Mouse (Mus musculus) left cerebral cortex, postnatal 4 days (tissue): ENCODE results near the gene Zfp574. TPM values are rescaled to one million over a fixed set of nuclear protein-coding genes. Genes with fewer than 3 reads are reported as not detected.

Experiments
- DNase-seq: peaks from one replicate; pipeline ENCODE4 v3.0.0-alpha.2; 2022
- intact Hi-C: fragments of 180-260 bp; cut with DNase I; formaldehyde crosslinking; loops from one replicate; pipeline ENCODE4 v1.15.1; 2025
- total RNA-seq, 2 experiments: library from RNA; stranded (reverse); gene quantifications; 2 replicates each; pipeline ENCODE4 v1.2.3; 2021

Zfp574 gene
- total RNA-seq, 2 experiments from 2014 or later: 25.2 to 26.9 TPM

- intact Hi-C loops: no loop called here
- peak; percentile 45 for DNase-seq
Measured at GRCm38 (mm10) chr7:25068724-25069123, 3.6 kb upstream of the Zfp574 start.

DNA sequence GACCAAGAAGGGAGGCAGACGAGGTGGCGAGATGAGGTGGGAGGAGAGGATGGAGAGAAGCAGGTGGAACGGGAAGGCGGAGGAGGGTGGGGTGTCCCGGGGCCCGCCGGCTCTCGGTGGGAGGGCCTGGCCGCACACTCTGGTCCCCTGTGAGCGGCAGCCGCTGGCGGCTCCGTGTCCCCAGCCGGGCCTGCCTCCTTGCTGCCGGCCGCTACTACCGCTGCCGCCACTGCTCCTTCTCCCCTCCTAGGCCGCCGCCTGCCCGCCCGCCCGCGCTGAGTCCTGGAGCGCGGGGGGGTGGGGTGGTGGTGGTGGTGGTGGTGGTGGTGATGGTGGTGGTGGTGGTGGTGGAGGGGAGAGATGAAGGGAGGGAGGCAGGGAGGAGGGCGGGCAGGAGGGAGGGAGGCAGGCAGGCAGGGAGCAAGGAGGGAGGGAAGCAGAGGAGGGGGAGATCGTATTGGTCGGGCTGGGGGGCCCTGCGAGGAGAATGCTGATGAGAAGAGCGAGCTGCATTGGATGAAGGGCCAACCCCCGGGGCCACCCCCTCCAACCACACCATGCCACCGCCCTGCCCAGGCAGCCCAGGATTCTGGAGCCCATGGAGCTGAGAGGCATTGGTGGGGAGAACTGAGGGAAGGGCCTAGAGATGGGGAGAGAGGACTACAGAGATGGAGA is 486 bp downstream of the Zfp574 start:
- DNase-seq: peak; percentile 72
- intact Hi-C loops: no loop called here

- no peak for DNase-seq
- intact Hi-C loops: no loop called here
Measured at GRCm38 (mm10) chr7:25073924-25074323, 1.6 kb downstream of the Zfp574 start.

DNA sequence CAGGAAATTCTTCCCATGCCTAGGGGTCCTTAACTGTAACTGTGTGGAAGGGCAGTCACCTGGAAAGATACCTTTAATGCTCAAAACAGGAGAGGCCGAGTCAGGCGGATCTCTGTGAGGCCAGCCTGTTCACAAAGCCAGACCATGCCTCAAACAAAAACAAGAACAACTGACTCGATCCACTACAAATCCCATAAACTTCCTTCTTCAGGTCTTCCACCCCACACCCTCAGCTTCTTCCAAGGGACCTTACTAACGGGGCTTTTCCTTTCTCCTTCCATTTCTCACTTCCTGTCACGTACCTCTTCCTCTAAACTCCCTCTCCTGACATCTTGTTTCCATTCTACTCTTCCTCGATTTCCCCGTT is 3.9 kb downstream of the Zfp574 start:
- intact Hi-C loops: no loop called here
- no peak for DNase-seq

DNA sequence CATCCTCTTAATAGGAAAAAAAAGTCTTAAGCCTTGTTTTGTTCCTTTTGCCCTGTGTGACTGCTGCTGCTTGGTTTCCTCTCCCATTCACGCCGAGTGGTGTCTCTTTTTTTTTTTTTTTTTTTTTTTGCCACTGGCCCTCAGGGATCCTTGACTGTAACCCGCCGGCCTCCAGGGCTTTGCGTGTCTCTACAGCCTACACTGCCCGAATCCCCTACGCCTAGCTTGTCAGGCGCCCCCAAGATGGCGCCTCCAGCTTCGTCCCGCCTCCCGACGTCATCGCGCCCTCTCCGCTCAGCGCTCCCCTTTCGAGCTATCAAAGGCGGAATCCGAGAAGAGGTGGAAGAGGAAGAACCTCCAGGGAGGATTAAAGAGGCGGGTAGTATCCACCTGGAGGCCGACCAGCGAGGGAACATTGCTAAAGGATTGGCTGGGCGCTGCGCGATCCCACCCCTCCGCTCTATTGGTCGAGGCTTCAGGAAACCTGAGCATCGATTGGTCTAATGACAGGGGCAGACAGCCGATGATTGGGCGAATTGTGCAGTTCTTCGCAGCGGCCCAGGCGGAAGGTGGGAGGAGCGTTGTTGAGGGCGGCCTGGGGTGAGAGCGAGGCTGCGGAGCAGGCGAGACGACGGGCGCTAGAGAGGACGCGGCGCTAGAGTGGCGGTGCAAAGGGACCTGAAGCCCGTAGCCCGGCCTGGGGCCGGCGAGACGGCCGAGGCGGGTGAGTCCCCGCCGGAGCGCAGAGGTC is 4.5 kb downstream of the Zfp574 start:
- intact Hi-C loops: no loop called here
- peak; percentile 98 for DNase-seq

DNA sequence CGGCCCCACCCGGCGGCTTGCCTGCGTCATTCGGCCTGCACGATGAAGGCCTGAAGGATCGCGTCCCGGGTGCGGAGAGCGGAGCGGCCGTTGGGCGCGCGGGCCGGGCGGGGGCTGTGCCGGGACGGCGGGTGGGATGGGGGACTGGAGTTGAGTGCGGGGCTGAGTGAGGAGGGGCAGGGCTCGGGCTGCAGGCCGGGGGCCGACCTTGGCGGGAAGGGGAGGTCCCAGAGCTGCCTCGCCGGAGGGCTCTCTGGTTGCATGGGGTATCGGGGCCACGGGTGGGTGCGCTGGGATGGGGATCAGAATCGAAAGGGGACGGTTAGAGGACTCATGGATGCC is 5.0 kb downstream of the Zfp574 start:
- intact Hi-C loops: no loop called here
- no peak for DNase-seq

- no peak for DNase-seq
- intact Hi-C loops: no loop called here
Measured at GRCm38 (mm10) chr7:25079496-25080026, 7.2 kb downstream of the Zfp574 start.

GRCm38 (mm10) chr7:25080431-25080830 is 8.1 kb downstream of the Zfp574 start:
- intact Hi-C loops: no loop called here
- DNase-seq: no peak

DNA sequence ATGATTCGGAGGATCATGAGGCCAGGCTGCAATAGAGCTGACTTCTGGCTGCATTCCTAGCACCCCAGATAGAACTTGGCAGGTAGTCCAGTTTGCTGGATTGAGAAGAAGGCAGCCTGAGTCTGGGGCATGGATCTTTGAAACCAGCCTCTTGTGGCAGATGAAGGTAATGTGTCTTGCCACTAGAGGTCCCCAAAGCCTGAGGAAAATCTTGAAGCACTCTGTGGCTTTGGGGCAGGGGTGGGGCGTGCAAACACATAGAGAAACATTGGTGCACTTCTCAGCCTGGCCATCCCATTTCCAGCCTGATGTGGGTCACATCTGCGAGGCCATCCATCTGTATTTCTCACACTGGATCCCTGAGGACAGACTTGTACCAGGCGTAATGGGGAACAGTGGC is 10.1 kb downstream of the Zfp574 start:
- intact Hi-C loops: no loop called here
- DNase-seq: peak; percentile 41

GRCm38 (mm10) chr7:25084621-25085020 is 12.3 kb downstream of the Zfp574 start:
- intact Hi-C loops: no loop called here
- no peak for DNase-seq

- no peak for DNase-seq
- intact Hi-C loops: no loop called here
Measured at GRCm38 (mm10) chr7:25086656-25087055, 14.3 kb downstream of the Zfp574 start.

GRCm38 (mm10) chr7:25087256-25087912 is 15.0 kb downstream of the Zfp574 start:
- intact Hi-C loops: no loop called here
- no peak for DNase-seq

DNA sequence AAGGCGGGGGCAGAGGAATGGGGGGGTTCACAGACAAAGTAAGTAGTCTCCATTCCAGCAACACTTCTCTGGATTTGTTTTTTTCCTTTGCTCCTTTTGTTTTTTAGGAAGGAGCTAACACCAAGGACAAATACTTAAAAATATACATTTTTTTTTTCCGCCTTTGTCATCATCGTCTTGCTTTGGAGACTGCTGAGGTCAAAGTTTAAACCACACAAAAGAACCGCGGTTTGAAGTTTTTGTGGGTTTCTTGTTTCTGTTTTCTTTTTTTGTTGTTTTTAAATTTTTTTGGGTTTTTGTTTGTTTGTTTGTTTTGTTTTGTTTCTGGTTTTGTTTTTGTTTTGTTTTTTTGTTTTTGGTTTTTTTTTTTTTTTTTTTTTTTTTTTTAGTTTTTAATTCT is 15.6 kb downstream of the Zfp574 start:
- no peak for DNase-seq
- intact Hi-C loops: no loop called here

- intact Hi-C loops: no loop called here
- no peak for DNase-seq
Measured at GRCm38 (mm10) chr7:25088531-25088930, 16.2 kb downstream of the Zfp574 start.

GRCm38 (mm10) chr7:25088968-25089367 is 16.6 kb downstream of the Zfp574 start:
- intact Hi-C loops: no loop called here
- no peak for DNase-seq

GRCm38 (mm10) chr7:25089875-25090274 is 17.5 kb downstream of the Zfp574 start:
- no peak for DNase-seq
- intact Hi-C loops: no loop called here

- DNase-seq: no peak
- intact Hi-C loops: no loop called here
Measured at GRCm38 (mm10) chr7:25098169-25098568, 25.8 kb downstream of the Zfp574 start.

- intact Hi-C loops: no loop called here
- no peak for DNase-seq
Measured at GRCm38 (mm10) chr7:25099581-25099980, 27.2 kb downstream of the Zfp574 start.

GRCm38 (mm10) chr7:25105411-25106160 is 33.2 kb downstream of the Zfp574 start:
- peak; percentile 88 for DNase-seq
- intact Hi-C loops: loop anchor here (2.0 kb wide), 1 partner anchor 75 kb away; no protein-coding TSS in a partner anchor

- no peak for DNase-seq
- intact Hi-C loops: no loop called here
Measured at GRCm38 (mm10) chr7:25106790-25107502, 34.6 kb downstream of the Zfp574 start.
